Mouse (Mus musculus) gastrocnemius, adult 2 months (tissue): ENCODE measurements around the gene Gm20604. TPM values are rescaled to one million over a fixed set of nuclear protein-coding genes. Genes with fewer than 3 reads are reported as not detected.
A peak's percentile ranks its signal among the peaks of the same experiment; 100 is the strongest.

Source experiments
- DNase-seq: peaks from one replicate; pipeline ENCODE4 v3.0.0; 2022
- H3K27ac ChIP-seq: fragments of 200-600 bp; 2 replicates; pipeline ENCODE4 v1.8.1; 2022; ENCODE audit warnings: mild to moderate bottlenecking
- H3K4me3 ChIP-seq: fragments of 200-600 bp; 2 replicates; pipeline ENCODE4 v1.8.1; 2022; ENCODE audit warnings: mild to moderate bottlenecking, moderate library complexity
- CTCF ChIP-seq: fragments of 200-600 bp; IDR thresholded peaks from 2 replicates; pipeline ENCODE4 v1.8.1; 2022; ENCODE audit warnings: antibody characterized with exemption, mild to moderate bottlenecking, moderate library complexity
- intact Hi-C: fragments of 180-260 bp; cut with DNase I; formaldehyde crosslinking; loops from one replicate; pipeline ENCODE4 v1.15.1; 2025
- total RNA-seq, 2 experiments: library from RNA; stranded (reverse); gene quantifications; 2 replicates each; pipeline ENCODE4 v1.2.3; 2021

Gm20604 gene
- total RNA-seq, 2 experiments from 2014 or later: 1.9 to 3.7 TPM

DNA sequence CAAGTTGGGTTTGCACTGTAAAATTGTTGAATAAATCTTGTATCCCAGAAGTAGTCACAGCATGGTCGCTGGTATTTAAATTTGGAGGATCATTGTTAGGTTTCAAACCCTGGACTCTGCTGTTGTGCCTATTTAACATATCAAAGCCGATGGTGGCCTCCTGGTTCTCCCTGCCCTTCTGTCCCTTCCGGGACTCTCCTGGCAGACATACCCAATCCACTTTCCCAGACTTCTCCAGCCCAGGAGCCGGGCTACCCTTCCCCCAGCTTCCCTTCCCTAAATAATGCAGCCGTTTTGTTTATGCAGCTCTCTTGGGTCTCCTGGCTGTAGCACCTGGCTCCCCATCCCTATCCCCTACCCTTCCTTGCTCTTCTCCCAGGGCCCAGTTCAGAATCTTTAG is 464 bp upstream of the Gm20604 start:
- Histone ChIP-seq H3K4me3 (peak overlapping the region; percentile 98), H3K27ac (peak overlapping the region; percentile 93)
- DNase-seq: no peak
- intact Hi-C loops: loop anchor here (5.0 kb wide), 1 partner anchor 118 kb away; the partner anchor contains the start of gene Btbd7
- TF ChIP-seq CTCF: no peak

DNA sequence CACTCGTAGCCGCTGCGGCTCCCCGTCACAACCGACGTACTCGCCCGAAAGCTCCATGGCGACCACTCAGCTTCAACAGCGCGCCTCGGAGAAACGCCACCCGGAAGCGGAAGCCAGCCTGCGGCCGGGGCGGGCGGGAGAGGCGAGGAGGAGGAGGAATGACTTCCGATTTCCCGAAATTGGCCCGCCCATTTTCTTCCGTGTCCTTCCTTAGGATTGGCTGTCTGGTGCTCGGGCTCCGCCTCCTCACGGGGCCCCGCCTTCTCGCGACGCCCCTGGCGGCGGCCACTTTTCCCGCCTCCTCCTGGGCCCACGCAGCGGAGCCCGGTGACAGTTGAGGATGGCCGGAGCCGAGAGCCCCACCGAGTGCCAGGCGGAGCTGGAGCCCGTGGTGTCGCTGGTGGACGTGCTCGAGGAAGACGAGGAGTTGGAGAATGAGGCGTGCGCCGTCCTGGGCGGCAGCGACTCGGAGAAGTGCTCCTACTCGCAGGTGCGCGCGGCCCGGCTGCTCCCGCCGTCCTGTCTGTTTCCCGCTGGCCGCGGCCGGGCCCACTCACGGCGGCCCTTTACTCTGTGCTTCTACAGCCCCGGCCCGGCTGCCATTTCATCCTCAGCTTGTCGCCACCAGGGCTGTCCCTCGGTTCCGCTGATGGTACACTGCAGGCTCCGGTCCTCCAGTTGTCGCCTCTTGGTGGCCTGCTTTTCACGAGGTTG is 626 bp downstream of the Gm20604 start, which contains the start of the genes Gm28051, Gon7 and Ubr7:
Gm28051 (minus strand) TSS at position 77 of the 714 bp plus-strand sequence.
Gon7 (minus strand) TSS at position 115 of the 714 bp plus-strand sequence.
Ubr7 (plus strand) TSS at position 279 of the 714 bp plus-strand sequence.
- intact Hi-C loops: loop anchor here (5.0 kb wide), 1 partner anchor 119 kb away; the partner anchor contains the start of gene Btbd7
- TF ChIP-seq CTCF: peak; percentile 56

DNA sequence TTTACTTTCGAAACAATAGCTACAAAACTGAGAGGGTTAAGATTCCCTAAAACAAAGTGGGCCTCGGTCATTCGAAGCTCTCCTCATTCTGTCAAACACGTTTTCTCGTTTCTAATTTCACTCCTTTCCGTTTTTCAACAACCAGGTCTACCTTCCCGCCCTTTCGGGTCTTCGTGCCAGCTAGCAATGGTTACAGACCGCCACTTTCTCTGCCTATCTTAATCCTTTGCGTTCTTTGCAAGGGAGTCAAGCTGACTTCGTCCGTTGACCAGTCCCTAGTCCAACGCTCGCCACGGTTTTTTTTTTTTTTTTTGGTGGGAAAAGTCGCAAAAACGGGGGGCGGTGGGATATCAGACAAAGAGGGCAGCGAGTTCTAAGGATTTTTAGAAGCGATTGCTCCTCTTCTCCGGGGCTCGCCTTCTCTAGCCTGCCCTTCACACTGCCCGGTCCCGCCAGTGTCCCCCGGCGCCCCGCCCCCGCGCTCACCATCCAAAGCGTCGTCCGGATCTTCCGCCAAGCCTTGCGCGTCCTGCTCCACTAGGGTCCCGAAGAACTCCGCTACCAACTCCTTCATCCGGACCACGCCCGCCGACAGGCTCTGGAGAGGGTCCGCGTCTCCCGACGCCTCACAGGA is 1.3 kb downstream of the Gm20604 start:
- peak overlapping the region; percentile 98 for H3K4me3 ChIP-seq
- no peak for DNase-seq
- TF ChIP-seq CTCF: no peak
- peak overlapping the region; percentile 93 for H3K27ac ChIP-seq
- intact Hi-C loops: loop anchor here (5.0 kb wide), 1 partner anchor 120 kb away; the partner anchor contains the start of gene Btbd7

More for the DNA sequence above, 626 bp downstream of the Gm20604 start, which contains the start of the genes Gm28051, Gon7 and Ubr7:
- DNase-seq: peak; percentile 98
- Histone ChIP-seq H3K4me3 (peak within 1 kb of the TSS; percentile 98), H3K27ac (peak within 1 kb of the TSS; percentile 93)

DNA sequence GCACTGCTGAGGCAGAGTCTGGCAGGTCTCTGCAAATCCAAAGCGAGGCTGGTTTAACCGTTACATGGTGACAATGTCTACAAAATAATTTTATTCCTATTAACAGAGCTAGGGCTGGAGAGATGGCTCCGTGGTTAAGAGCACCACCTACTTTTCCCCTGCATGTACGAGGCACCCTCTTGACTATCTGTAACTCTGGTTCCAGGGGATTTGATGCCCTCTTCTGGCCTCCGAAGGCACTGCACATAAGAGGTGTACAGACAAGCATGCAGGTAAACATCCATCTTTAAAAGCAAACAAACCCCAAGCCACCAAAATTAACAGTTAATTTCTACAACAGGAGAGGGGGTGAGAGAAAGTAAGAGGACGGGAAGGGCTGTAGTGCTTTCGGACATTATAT is 2.2 kb downstream of the Gm20604 start:
- H3K27ac ChIP-seq: no peak overlapping the region
- DNase-seq: no peak
- peak; percentile 24; the same call in 1 of the 2 replicates for TF ChIP-seq CTCF
- intact Hi-C loops: loop anchor here (5.0 kb wide), 1 partner anchor 121 kb away; the partner anchor contains the start of gene Btbd7
- H3K4me3 ChIP-seq: peak overlapping the region; percentile 98

DNA sequence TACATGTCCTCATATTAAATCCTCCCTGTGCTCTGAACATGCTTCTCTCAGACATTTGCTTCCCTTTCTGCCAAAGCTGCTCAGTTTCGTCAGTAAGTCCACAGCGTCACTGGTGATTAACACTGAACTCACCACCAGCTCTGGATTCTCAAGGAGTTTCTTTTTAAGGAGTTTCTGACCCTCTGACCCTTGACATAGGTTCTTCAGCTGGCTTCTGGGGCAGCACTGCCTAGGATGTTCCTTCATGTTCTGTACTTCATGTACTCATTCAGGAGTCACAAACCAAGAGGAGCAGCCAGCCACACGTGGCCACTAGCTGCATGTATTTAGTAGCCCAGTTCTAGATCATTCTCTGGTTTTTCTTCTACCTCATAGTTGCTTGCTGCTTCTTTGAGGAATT is 10.2 kb downstream of the Gm20604 start:
- intact Hi-C loops: no loop called here
- TF ChIP-seq CTCF: no peak
- no peak for DNase-seq
- no peak overlapping the region for H3K27ac ChIP-seq
- no peak overlapping the region for H3K4me3 ChIP-seq

DNA sequence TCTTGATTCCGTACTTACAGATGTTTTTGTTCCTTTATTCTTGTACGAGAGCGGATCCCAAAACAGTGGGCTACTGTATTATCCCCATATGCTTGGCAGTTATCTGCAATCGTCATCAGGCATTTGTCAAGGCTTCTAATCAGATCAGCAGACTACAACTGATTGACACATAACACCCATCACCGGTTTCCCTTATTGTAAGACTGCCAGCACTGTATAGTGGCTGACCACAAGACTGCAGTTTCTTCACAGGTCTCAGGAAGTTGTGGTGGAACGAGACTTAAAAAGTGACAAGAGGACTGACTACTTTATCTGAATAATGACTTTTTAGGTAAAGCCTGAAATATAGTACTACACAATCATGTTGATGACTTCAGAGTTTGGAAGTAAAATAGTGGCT is 13.6 kb downstream of the Gm20604 start:
- intact Hi-C loops: no loop called here
- no peak for TF ChIP-seq CTCF
- Histone ChIP-seq H3K27ac (no peak overlapping the region), H3K4me3 (peak overlapping the region; percentile 89)
- no peak for DNase-seq

DNA sequence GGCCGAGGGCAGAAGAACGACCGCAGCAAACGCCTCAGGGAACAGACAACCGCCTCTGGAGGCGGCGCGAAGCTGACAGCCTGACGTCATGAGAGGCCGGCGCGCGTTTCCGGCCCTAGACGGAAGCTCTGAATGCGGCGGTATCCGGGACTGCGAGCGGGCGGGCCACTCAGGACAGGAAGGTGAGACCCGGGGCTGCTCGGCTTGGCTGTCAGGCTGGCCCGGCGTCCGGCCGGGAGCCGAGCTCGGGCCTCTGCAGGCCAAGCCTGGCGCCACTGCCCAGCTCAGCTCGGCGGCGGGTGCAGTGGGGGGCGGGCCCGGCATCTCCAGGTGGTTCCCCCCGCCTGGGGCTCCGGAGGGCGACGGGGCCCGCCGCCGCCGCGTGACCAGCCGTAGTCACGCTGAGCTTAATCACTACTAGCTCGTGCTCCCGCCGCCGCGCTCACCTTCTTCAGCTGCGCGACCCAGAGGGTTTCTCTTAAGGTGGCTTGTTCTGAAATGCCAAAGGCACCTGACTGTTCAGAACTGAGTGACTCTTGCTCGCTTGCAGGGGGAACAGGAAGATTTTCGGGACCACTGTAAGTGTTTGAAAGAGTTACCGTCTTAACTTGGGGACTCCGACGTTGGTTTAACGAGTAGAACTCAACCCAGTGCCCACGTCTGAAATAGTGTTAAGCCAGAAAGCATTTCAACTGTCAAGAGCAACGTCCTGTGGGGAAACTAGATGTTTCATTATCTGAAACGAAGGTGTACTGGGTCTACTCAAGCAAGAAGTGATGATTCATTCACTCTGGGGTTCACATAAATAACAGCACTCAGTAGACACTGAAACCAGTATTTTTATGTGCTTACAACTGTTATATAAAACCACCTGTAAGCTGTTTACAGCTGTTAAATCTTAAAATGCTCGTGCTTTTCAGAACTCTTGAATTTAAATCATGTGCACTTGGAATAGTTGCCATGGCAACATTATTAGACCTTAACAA is 14.6 kb downstream of the Gm20604 start, which contains the start of the genes Moap1 and Tmem251:
Moap1 (minus strand) TSS at position 73 of the 986 bp plus-strand sequence.
Tmem251 (plus strand) TSS at position 174 of the 986 bp plus-strand sequence.
- Histone ChIP-seq H3K27ac (peak within 1 kb of the TSS; percentile 95), H3K4me3 (peak within 1 kb of the TSS; percentile 89)
- DNase-seq: peak; percentile 93
- intact Hi-C loops: no loop called here
- TF ChIP-seq CTCF: peak; percentile 15; the same call in 1 of the 2 replicates

DNA sequence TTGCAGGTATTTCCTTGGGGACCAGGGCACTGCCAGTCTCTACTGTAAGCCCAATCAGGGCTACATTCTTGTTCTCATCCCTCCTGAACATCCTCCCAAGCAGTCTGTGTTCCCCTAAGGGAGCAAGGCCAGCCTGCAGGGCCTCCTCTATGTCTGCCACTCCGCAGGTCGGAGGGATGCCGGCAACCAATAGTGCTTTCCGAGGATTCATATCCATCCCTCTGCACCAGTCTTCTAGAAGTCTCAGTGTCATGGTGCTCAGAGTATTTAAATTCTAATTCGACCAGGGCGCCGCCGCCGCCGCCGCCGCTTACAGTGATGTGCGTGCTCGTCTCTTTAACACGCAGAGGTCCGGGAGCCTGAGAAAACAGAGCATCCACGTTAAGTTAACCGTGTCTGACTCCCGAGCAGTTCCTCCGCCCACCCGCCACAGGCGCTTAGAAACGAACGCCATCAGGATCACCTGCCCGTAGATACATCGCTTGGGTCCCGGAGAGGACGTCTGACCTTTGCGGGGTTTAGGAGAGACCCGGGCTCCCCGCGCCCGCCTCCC is 15.4 kb downstream of the Gm20604 start:
- H3K27ac ChIP-seq: peak overlapping the region; percentile 95
- no peak for DNase-seq
- intact Hi-C loops: no loop called here
- peak overlapping the region; percentile 89 for H3K4me3 ChIP-seq
- no peak for TF ChIP-seq CTCF

DNA sequence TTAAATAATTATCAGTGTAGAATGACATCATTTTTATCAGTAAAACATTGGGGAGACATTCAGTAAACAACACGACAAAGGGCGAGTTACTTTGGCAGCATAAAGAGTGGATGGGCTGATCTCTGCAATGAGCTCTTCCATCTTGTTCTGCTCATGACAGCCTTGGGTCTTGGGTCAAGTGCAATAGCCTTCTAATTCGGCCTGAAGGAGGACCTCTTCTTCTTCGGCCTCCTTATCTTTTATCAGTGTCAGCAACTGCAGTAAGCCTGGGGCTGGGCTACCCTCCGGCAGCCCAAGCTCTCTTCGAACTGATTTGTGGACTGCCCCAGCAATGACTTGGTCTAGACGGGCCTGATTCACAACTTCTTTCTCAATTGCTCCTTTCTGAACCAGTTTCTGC is 16.4 kb downstream of the Gm20604 start:
- no peak for DNase-seq
- no peak overlapping the region for H3K27ac ChIP-seq
- no peak for TF ChIP-seq CTCF
- no peak overlapping the region; the same call in 1 of the 2 replicates for H3K4me3 ChIP-seq
- intact Hi-C loops: no loop called here

DNA sequence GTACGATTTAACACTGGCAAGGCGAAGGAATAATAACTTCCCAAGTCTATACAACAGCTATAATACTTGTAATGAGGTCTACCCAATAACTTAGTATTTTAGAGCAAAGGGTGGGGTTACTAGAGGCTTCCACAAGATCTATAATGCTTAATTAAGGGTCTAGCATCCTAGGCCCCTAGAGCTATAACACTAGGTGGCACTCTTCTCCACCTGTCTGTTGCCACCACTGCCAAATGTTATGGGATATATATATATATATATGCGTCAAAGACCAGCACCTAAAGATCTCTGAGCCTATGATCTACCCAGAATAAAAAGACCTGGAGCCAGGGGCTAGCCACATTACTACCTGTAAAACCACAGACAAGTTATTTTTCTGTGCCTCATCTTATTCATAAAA is 18.2 kb downstream of the Gm20604 start:
- TF ChIP-seq CTCF: peak; percentile 63
- DNase-seq: no peak
- intact Hi-C loops: loop anchor here (2.0 kb wide), 1 partner anchor 325 kb away; no protein-coding TSS in a partner anchor
- Histone ChIP-seq H3K27ac (no peak overlapping the region), H3K4me3 (no peak overlapping the region)

DNA sequence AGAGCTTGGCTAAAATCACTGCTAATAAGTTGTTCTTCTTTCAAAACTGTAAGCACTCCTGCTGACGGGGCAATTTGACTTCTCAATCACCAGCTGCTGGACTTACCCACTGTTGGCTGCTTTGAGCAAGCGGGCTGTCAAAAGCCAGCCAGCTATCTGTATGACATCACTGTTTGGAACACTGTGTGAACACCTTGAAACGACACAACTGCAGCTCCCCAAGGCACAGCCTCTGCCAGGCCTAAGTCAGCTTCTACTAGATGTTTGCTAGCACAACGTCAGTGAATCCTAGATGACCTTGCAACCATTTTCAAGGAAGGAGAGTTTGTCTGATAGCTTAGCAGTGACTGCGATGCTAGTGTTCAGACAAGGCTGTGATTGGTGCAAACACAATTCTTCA is 19.4 kb downstream of the Gm20604 start:
- intact Hi-C loops: no loop called here
- no peak for TF ChIP-seq CTCF
- no peak for DNase-seq
- no peak overlapping the region for H3K27ac ChIP-seq
- H3K4me3 ChIP-seq: no peak overlapping the region
